Mouse (Mus musculus): Measurements from ENCODE around the gene Kidins220.

The Kidins220 gene

DNA sequence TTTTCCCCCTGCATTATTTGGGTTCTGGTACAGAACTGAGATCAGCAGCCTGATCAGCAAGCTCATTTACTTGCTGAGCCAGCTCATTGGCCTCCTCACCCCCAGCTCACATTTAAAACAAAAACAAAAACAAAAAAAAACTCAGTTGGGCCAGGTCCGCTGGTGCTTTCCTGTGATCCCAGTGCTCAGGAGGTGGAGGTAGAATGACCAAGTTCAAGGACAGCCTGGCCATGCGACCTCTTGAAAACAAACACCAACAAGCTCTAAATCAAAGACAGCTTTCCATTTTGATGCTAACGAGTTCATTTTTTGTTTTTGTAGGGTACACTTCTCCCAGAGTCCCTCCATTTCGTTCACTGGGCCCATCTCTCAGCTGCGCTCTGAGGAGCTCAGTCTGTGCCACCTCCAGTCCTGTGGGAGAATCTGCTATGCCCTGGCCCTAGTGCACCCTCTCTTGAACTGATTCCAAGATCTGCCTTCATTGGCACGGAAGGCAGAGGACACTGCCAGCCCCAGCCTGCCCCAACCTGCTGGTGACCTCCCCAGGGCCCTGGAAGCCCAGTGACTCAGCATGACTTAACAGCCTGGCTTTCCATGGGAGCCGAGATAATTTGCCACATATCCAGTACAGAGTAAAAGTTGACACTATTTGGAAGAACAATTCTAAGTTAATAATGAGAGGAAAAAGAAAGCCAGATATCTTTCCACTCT, 135.4 kb downstream of the Kidins220 start:
- peak; percentile 80 for DNase-seq (ENCODE audit: low read depth, low spot score)

GRCm38 (mm10) chr12:25110682-25111078, 136.0 kb downstream of the Kidins220 start:
- no peak for DNase-seq (ENCODE audit: low read depth, low spot score)
